Mouse (Mus musculus) cerebellum, postnatal 25 days (tissue): Measurements from ENCODE around the gene Cass4.

Experiments used
- DNase-seq, 2 experiments: peaks; one replicate each; pipeline ENCODE4 v3.0.0; 2021; ENCODE audit warnings: mixed read lengths in 2 of 2

Gene Cass4

GRCm38 (mm10) chr2:172392041-172392521, 1.5 kb upstream of the Cass4 start:
- no peak for DNase-seq

GRCm38 (mm10) chr2:172394052-172394392, 428 bp downstream of the Cass4 start:
- no peak for DNase-seq

- DNase-seq = no peak
Measured at GRCm38 (mm10) chr2:172394671-172395070, 1.1 kb downstream of the Cass4 start.

GRCm38 (mm10) chr2:172395961-172396360, 2.4 kb downstream of the Cass4 start:
- no peak for DNase-seq

GRCm38 (mm10) chr2:172399901-172400300, 6.3 kb downstream of the Cass4 start:
- no peak for DNase-seq

GRCm38 (mm10) chr2:172401116-172401825, 7.7 kb downstream of the Cass4 start:
- no peak for DNase-seq

GRCm38 (mm10) chr2:172404239-172404638, 10.6 kb downstream of the Cass4 start:
- DNase-seq = no peak

GRCm38 (mm10) chr2:172405011-172405410, 11.4 kb downstream of the Cass4 start:
- DNase-seq = no peak

- DNase-seq = no peak
Measured at GRCm38 (mm10) chr2:172406173-172406572, 12.6 kb downstream of the Cass4 start.

- no peak for DNase-seq
Measured at GRCm38 (mm10) chr2:172407499-172407898, 13.9 kb downstream of the Cass4 start.

GRCm38 (mm10) chr2:172410686-172411085, 17.1 kb downstream of the Cass4 start:
- DNase-seq = no peak

- peak in 1 of 2 experiments; percentile 12 for DNase-seq
Measured at GRCm38 (mm10) chr2:172411091-172411490, 17.5 kb downstream of the Cass4 start.

- no peak for DNase-seq
Measured at GRCm38 (mm10) chr2:172412454-172412853, 18.9 kb downstream of the Cass4 start.

- DNase-seq = no peak
Measured at GRCm38 (mm10) chr2:172413273-172413672, 19.7 kb downstream of the Cass4 start.

GRCm38 (mm10) chr2:172413894-172414293, 20.3 kb downstream of the Cass4 start:
- no peak for DNase-seq

GRCm38 (mm10) chr2:172416218-172416617, 22.6 kb downstream of the Cass4 start:
- DNase-seq = no peak

- DNase-seq = no peak
Measured at GRCm38 (mm10) chr2:172416876-172417275, 23.3 kb downstream of the Cass4 start.

- DNase-seq = no peak
Measured at GRCm38 (mm10) chr2:172418208-172418607, 24.6 kb downstream of the Cass4 start.

GRCm38 (mm10) chr2:172430609-172431008, 37.0 kb downstream of the Cass4 start:
- no peak for DNase-seq

GRCm38 (mm10) chr2:172433746-172434145, 40.2 kb downstream of the Cass4 start:
- no peak for DNase-seq

- DNase-seq = no peak
Measured at GRCm38 (mm10) chr2:172437371-172437952, 43.9 kb downstream of the Cass4 start.

- DNase-seq = peak; percentile 100
Measured at GRCm38 (mm10) chr2:172439843-172440639, 46.4 kb downstream of the Cass4 start, which contains the start of gene Rtf2. Rtf2 (plus strand) TSS chr2:172440556.

- no peak for DNase-seq
Measured at GRCm38 (mm10) chr2:172440640-172441005, 47.0 kb downstream of the Cass4 start.

- no peak for DNase-seq
Measured at GRCm38 (mm10) chr2:172441176-172441575, 47.6 kb downstream of the Cass4 start.
